Mouse (Mus musculus) embryonic facial prominence, embryonic 15.5 days (tissue): ENCODE data around the gene Jaml. TPM values are rescaled to one million over a fixed set of nuclear protein-coding genes. Genes with fewer than 3 reads are reported as not detected.
A peak's percentile ranks its signal among the peaks of the same experiment; 100 is the strongest.

Experiments
- ATAC-seq: fragments of 200-750 bp; cut with Nextera tagmentation; 2 replicates; pipeline ENCODE4 v1.8.0; 2017; ENCODE audit warnings: low read depth, moderate TSS enrichment; ENCODE audit not compliant: insufficient number of reproducible peaks, low FRiP score, low TSS enrichment
- H3K27ac ChIP-seq: fragments of 300-500 bp; sonication (generic); replicated peaks from 2 replicates; pipeline ENCODE4 v1.5.1; 2015; ENCODE audit warnings: mild to moderate bottlenecking, inconsistent platforms
- H3K27me3 ChIP-seq: fragments of 300-500 bp; sonication (generic); 2 replicates; pipeline ENCODE4 v1.6.1; 2015; ENCODE audit warnings: inconsistent platforms
- H3K36me3 ChIP-seq: fragments of 300-500 bp; sonication (generic); 2 replicates; pipeline ENCODE4 v1.6.1; 2015; ENCODE audit warnings: mild to moderate bottlenecking, inconsistent platforms
- H3K4me1 ChIP-seq: fragments of 300-500 bp; sonication (generic); 2 replicates; pipeline ENCODE4 v1.6.1; 2015; ENCODE audit warnings: inconsistent platforms
- H3K4me2 ChIP-seq: fragments of 300-500 bp; sonication (generic); replicated peaks from 2 replicates; pipeline ENCODE4 v1.6.1; 2015; ENCODE audit warnings: mild to moderate bottlenecking, inconsistent platforms
- H3K4me3 ChIP-seq: fragments of 300-500 bp; sonication (generic); replicated peaks from 2 replicates; pipeline ENCODE4 v1.5.1; 2015; ENCODE audit warnings: mild to moderate bottlenecking, inconsistent platforms
- H3K9ac ChIP-seq: fragments of 300-500 bp; sonication (generic); 2 replicates; pipeline ENCODE4 v1.6.1; 2015; ENCODE audit warnings: inconsistent platforms
- H3K9me3 ChIP-seq: fragments of 300-500 bp; sonication (generic); replicated peaks from 2 replicates; pipeline ENCODE4 v1.6.1; 2016; ENCODE audit warnings: inconsistent platforms
- WGBS: fragments of 180-500 bp; shearing (Covaris S2); methylation state at CpG from one replicate; pipeline ENCODE4 v1.1.7; 2015; 5-methylcytosine and 5-hydroxymethylcytosine counted together
- polyA plus RNA-seq: library from polyadenylated mRNA; unstranded; fragments of >200 nt; fragmentation: Nextera tagmentation; extraction: Ambion mirVana; gene quantifications from 2 replicates; pipeline ENCODE4 v1.2.1, GENCODE M21; 2015

Jaml gene
- polyA plus RNA-seq, 1 experiment from 2014 or later, result 0.41 TPM

DNA sequence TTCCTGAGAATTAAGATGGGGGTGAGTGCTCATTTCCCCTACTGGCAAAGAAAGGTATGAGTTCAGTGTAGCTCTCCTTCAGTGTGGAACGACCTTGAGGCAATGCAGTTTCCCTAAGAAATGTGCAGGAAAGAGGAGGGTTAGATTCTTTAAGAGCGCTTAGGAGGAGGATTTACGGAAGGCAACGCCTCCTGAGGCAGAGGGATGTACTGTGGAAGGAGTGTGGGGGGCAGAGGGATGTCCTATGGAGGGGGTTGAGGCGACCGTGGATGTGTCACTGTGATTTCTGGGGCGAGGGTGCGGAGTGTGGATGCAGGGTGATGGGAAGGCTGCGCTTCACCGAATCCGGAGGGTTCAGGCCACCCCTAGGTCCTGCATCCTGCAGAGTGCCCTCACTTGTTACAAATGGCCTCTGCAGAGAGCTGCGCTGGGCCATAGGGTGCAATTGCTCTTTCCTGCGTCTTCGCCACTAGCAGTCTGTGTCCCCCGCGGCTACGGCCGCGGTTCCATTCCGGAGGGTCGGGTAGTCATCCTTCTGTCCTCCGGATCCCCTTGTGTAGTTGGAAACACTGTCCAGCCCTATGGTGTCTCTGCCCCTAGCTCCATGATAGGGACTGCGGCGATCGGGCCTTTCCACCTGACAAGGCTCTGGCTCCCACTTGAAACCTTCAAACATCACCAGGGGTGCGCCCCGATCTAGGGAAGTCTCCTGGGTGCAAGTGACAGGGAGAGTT is 66.7 kb downstream of the Jaml start:
- Histone ChIP-seq H3K36me3 (no peaks in the 10 kb centered on the region), H3K4me1 (peaks cover 8% of the 10 kb centered on the region), H3K27ac (no peak overlapping the region), H3K9ac (no peak overlapping the region; the same call in 1 of the 2 replicates), H3K4me2 (peak overlapping the region; percentile 69), H3K27me3 (peaks cover 66% of the 10 kb centered on the region), H3K4me3 (peak overlapping the region; percentile 33), H3K9me3 (no peaks in the 10 kb centered on the region)
- peak; percentile 45; the same call in 1 of the 2 replicates for ATAC-seq
- 2% methylated on average over 27 of the region's 27 CpGs for WGBS

DNA sequence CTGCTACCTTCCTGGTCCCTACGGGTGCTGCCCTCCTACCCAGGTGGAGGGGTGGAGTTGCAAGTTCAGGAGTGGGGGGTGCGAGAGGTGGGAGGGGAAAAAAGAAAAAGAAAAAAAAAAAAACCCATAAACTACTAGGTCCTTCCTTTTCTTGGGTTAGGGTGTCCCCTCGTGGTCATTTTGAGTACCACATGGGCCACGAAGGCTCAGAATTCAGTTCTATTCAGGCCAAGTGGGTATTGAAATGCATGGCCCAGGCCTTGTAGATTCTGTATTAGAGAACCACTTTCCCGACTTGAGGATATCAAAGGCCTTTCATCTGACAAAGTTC is 67.2 kb downstream of the Jaml start:
- Histone ChIP-seq H3K9me3 (no peaks in the 10 kb centered on the region), H3K4me3 (peak overlapping the region; percentile 33), H3K9ac (no peak overlapping the region), H3K27me3 (peaks cover 60% of the 10 kb centered on the region), H3K4me2 (peak overlapping the region; percentile 69), H3K27ac (no peak overlapping the region), H3K36me3 (no peaks in the 10 kb centered on the region), H3K4me1 (peaks cover 8% of the 10 kb centered on the region)
- 0% methylated on average over 5 of the region's 5 CpGs for WGBS
- no peak for ATAC-seq

GRCm38 (mm10) chr9:45150933-45151332 is 72.0 kb downstream of the Jaml start:
- Histone ChIP-seq H3K4me2 (no peak overlapping the region), H3K27ac (no peak overlapping the region), H3K9me3 (no peaks in the 10 kb centered on the region), H3K4me3 (no peak overlapping the region), H3K27me3 (peaks cover 19% of the 10 kb centered on the region), H3K9ac (no peak overlapping the region), H3K36me3 (no peaks in the 10 kb centered on the region), H3K4me1 (peaks cover 2% of the 10 kb centered on the region)
- 88% methylated on average over 1 of the region's 1 CpGs for WGBS
- ATAC-seq, result no peak

DNA sequence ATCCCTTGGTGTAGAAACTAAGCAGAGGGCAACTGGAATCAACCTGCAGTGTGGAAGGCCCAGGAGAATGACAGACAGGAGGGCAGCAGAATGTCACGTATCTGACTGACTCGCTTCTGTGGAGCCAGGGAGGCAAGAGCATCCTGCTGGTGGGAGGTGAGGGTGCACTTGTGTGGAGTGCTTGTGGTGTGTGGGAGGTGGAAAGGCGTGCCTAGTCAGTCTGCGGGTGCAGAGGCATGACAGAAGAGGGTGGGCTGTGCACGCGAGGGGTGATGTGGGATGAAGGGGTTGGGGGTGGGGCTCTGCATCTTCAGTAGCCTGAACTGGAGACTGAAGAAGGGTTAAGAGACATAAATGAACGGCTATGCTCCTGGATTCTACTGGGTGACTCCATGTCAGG is 74.4 kb downstream of the Jaml start:
- Histone ChIP-seq H3K4me1 (no peaks in the 10 kb centered on the region), H3K27ac (no peak overlapping the region), H3K9ac (no peak overlapping the region), H3K36me3 (no peaks in the 10 kb centered on the region), H3K4me2 (no peak overlapping the region), H3K27me3 (no peaks in the 10 kb centered on the region; the same call in 1 of the 2 replicates), H3K4me3 (no peak overlapping the region), H3K9me3 (no peaks in the 10 kb centered on the region)
- no peak for ATAC-seq
- 67% methylated on average over 7 of the region's 7 CpGs for WGBS

Other genes starting within 250 kb of the Jaml start
- gene Kmt2a, start 197.9 kb upstream of the Jaml start, polyA plus RNA-seq, result 15.6 and 17.7 TPM in 2 replicates
- 655 and 705 TPM in 2 replicates for gene Atp5l, start 158.4 kb upstream of the Jaml start, polyA plus RNA-seq
- gene Ube4a, start 113.6 kb upstream of the Jaml start, polyA plus RNA-seq, result 23.6 and 25.7 TPM in 2 replicates
- 0.29 and 0.33 TPM in 2 replicates for gene Cd3g, start 98.8 kb upstream of the Jaml start, polyA plus RNA-seq
- not detected in 2 replicates for gene Cd3d, start 97.4 kb upstream of the Jaml start, polyA plus RNA-seq
- gene Cd3e, start 69.6 kb upstream of the Jaml start, polyA plus RNA-seq, result 0.11 and 0.23 TPM in 2 replicates
- gene Mpzl2, start 39.4 kb upstream of the Jaml start, polyA plus RNA-seq, result 28.1 and 35.4 TPM in 2 replicates
- gene Mpzl3, start 24.0 kb upstream of the Jaml start, polyA plus RNA-seq, result 8.4 and 9.0 TPM in 2 replicates
- gene Scn2b, start 38.6 kb downstream of the Jaml start, polyA plus RNA-seq, result 4.1 and 4.4 TPM in 2 replicates
- gene Scn4b, start 59.2 kb downstream of the Jaml start, polyA plus RNA-seq, result 1.00 and 1.6 TPM in 2 replicates
- 5.4 and 6.7 TPM in 2 replicates for gene BC049352, start 102.8 kb downstream of the Jaml start, polyA plus RNA-seq
- 14.1 and 16.6 TPM in 2 replicates for gene Tmprss4, start 124.9 kb downstream of the Jaml start, polyA plus RNA-seq
- 1.4 and 1.7 TPM in 2 replicates for gene Il10ra, start 190.0 kb downstream of the Jaml start, polyA plus RNA-seq
- 10.9 and 11.7 TPM in 2 replicates for gene Tmprss13, start 239.9 kb downstream of the Jaml start, polyA plus RNA-seq